Mouse (Mus musculus) embryonic facial prominence, embryonic 15.5 days (tissue): ENCODE results near the gene Tsen54. TPM values are rescaled to one million over a fixed set of nuclear protein-coding genes. Genes with fewer than 3 reads are reported as not detected.

Experiments
- microRNA-seq: library from miRNA; unstranded; fragments of <30 nt; microRNA quantifications from one replicate; pipeline ENCODE4, GENCODE M21; 2016; ENCODE audit warnings: borderline number of aligned reads
- polyA plus RNA-seq: library from polyadenylated mRNA; unstranded; fragments of >200 nt; fragmentation: Nextera tagmentation; extraction: Ambion mirVana; gene quantifications from 2 replicates; pipeline ENCODE4 v1.2.1, GENCODE M21; 2015

Tsen54 gene
- polyA plus RNA-seq, 1 experiment from 2014 or later = 34.8 TPM

Small RNA genes lying within 50 kb of the gene (microRNA-seq; reads per million reads assigned to microRNA genes)
- not detected for gene Mir5621

Other genes with a start within 250 kb of the Tsen54 start
- 82.4 and 83.4 TPM in 2 replicates for gene Mrps7, start 210.8 kb upstream of the Tsen54 start, polyA plus RNA-seq
- gene Gga3, start 210.7 kb upstream of the Tsen54 start, polyA plus RNA-seq = 20.1 and 20.3 TPM in 2 replicates
- gene Mif4gd, start 201.8 kb upstream of the Tsen54 start, polyA plus RNA-seq = 29.6 and 33.3 TPM in 2 replicates
- gene Slc25a19, start 186.4 kb upstream of the Tsen54 start, polyA plus RNA-seq = 21.1 and 28.8 TPM in 2 replicates
- gene Grb2, start 106.1 kb upstream of the Tsen54 start, polyA plus RNA-seq = 94.9 and 114 TPM in 2 replicates
- gene Tmem94, start 49.3 kb upstream of the Tsen54 start, polyA plus RNA-seq = 24.2 and 25.0 TPM in 2 replicates
- gene Caskin2, start 1.1 kb upstream of the Tsen54 start, polyA plus RNA-seq = 19.0 TPM in 2 replicates
- gene Llgl2, start 9.3 kb downstream of the Tsen54 start, polyA plus RNA-seq = 21.8 and 22.6 TPM in 2 replicates
- 0.54 and 0.57 TPM in 2 replicates for gene Myo15b, start 43.7 kb downstream of the Tsen54 start, polyA plus RNA-seq
- 19.6 and 23.0 TPM in 2 replicates for gene Smim5, start 85.2 kb downstream of the Tsen54 start, polyA plus RNA-seq
- 1.6 and 2.6 TPM in 2 replicates for gene Smim6, start 97.3 kb downstream of the Tsen54 start, polyA plus RNA-seq
- 32.9 and 38.1 TPM in 2 replicates for gene Sap30bp, start 118.6 kb downstream of the Tsen54 start, polyA plus RNA-seq
- gene Recql5, start 118.8 kb downstream of the Tsen54 start, polyA plus RNA-seq = 21.4 and 23.9 TPM in 2 replicates
- gene Itgb4, start 160.0 kb downstream of the Tsen54 start, polyA plus RNA-seq = 21.1 and 21.5 TPM in 2 replicates
- gene Galk1, start 198.0 kb downstream of the Tsen54 start, polyA plus RNA-seq = 173 and 176 TPM in 2 replicates
- 1,738 and 1,786 TPM in 2 replicates for gene H3f3b, start 213.2 kb downstream of the Tsen54 start, polyA plus RNA-seq
- gene Unk, start 215.6 kb downstream of the Tsen54 start, polyA plus RNA-seq = 36.8 and 42.2 TPM in 2 replicates